Mouse (Mus musculus) B cell, adult 2 months (primary cell): Measurements from ENCODE around the gene Mier3.
"Not testable (repeated sequence)": the region's sequence is repeated elsewhere in the genome, so short reads cannot be mapped to it uniquely, and the experiment has no call there.

Experiments
- DNase-seq, 2 experiments: peaks; one replicate each; pipeline ENCODE4 v3.0.0; 2022

The Mier3 gene

GRCm38 (mm10) chr13:111703396-111703795 lies 22.6 kb downstream of the Mier3 start:
- DNase-seq, result no peak

GRCm38 (mm10) chr13:111703952-111704351 lies 23.2 kb downstream of the Mier3 start:
- DNase-seq, result not testable (repeated sequence)

GRCm38 (mm10) chr13:111710531-111710930 lies 29.8 kb downstream of the Mier3 start:
- no peak for DNase-seq

GRCm38 (mm10) chr13:111719726-111720125 lies 38.9 kb downstream of the Mier3 start:
- no peak for DNase-seq

GRCm38 (mm10) chr13:111724811-111725164 lies 44.0 kb downstream of the Mier3 start:
- DNase-seq, result no peak

- DNase-seq, result peak; percentile 98 to 99
These were observed 44.6 kb downstream of the Mier3 start for GRCm38 (mm10) chr13:111725165-111726077.

GRCm38 (mm10) chr13:111726898-111727297 lies 46.1 kb downstream of the Mier3 start:
- no peak for DNase-seq

GRCm38 (mm10) chr13:111741204-111741990 lies 60.6 kb downstream of the Mier3 start:
- DNase-seq, result peak in 1 of 2 experiments; percentile 11

- peak; percentile 72 to 74 for DNase-seq
These were observed 61.3 kb downstream of the Mier3 start for GRCm38 (mm10) chr13:111741991-111742615.

GRCm38 (mm10) chr13:111744233-111745000 lies 63.6 kb downstream of the Mier3 start:
- DNase-seq, result no peak

- DNase-seq, result no peak
These were observed 64.4 kb downstream of the Mier3 start for GRCm38 (mm10) chr13:111745216-111745615.

- DNase-seq, result no peak
These were observed 66.1 kb downstream of the Mier3 start for GRCm38 (mm10) chr13:111746831-111747230.

- DNase-seq, result no peak
These were observed 67.7 kb downstream of the Mier3 start for GRCm38 (mm10) chr13:111748301-111749062.

- DNase-seq, result no peak
These were observed 72.5 kb downstream of the Mier3 start for GRCm38 (mm10) chr13:111753321-111753720.

- no peak for DNase-seq
These were observed 74.6 kb downstream of the Mier3 start for GRCm38 (mm10) chr13:111755377-111755776.

GRCm38 (mm10) chr13:111755937-111756336 lies 75.2 kb downstream of the Mier3 start:
- DNase-seq, result no peak

GRCm38 (mm10) chr13:111756986-111757385 lies 76.2 kb downstream of the Mier3 start:
- no peak for DNase-seq

GRCm38 (mm10) chr13:111762526-111762925 lies 81.7 kb downstream of the Mier3 start:
- no peak for DNase-seq
